Mouse (Mus musculus) liver, embryonic 12.5 days (tissue): Measurements from ENCODE around the gene Slc35b2. TPM values are rescaled to one million over a fixed set of nuclear protein-coding genes. Genes with fewer than 3 reads are reported as not detected.

Experiments used
- ATAC-seq: fragments of 200-750 bp; cut with Nextera tagmentation; 2 replicates; pipeline ENCODE4 v1.8.0; 2017; ENCODE audit warnings: moderate number of reproducible peaks, mild to moderate bottlenecking, moderate library complexity
- H3K27ac ChIP-seq: fragments of 300-500 bp; sonication (generic); 2 replicates; pipeline ENCODE4 v1.5.1; 2016; ENCODE audit warnings: mild to moderate bottlenecking
- H3K27me3 ChIP-seq: fragments of 300-500 bp; sonication (generic); replicated peaks from 2 replicates; pipeline ENCODE4 v1.6.1; 2016; ENCODE audit warnings: mild to moderate bottlenecking, moderate library complexity
- H3K36me3 ChIP-seq: fragments of 300-500 bp; sonication (generic); 2 replicates; pipeline ENCODE4 v1.6.1; 2016; ENCODE audit warnings: mild to moderate bottlenecking, moderate library complexity
- H3K4me1 ChIP-seq: fragments of 300-500 bp; sonication (generic); 2 replicates; pipeline ENCODE4 v1.6.1; 2016
- H3K4me2 ChIP-seq: fragments of 300-500 bp; sonication (generic); 2 replicates; pipeline ENCODE4 v1.6.1; 2016; ENCODE audit warnings: mild to moderate bottlenecking, moderate library complexity
- H3K4me3 ChIP-seq: fragments of 300-500 bp; sonication (generic); 2 replicates; pipeline ENCODE4 v1.5.1; 2016; ENCODE audit warnings: mild to moderate bottlenecking, moderate library complexity
- H3K9ac ChIP-seq: fragments of 300-500 bp; sonication (generic); 2 replicates; pipeline ENCODE4 v1.6.1; 2016; ENCODE audit warnings: mild to moderate bottlenecking, moderate library complexity
- H3K9me3 ChIP-seq: fragments of 300-500 bp; sonication (generic); replicated peaks from 2 replicates; pipeline ENCODE4 v1.6.1; 2016; ENCODE audit warnings: mild to moderate bottlenecking, moderate library complexity
- WGBS: fragments of 180-500 bp; shearing (Covaris S2); methylation state at CpG from one replicate; pipeline ENCODE4 v1.1.7; 2016; ENCODE audit not compliant: insufficient replicate concordance; 5-methylcytosine and 5-hydroxymethylcytosine counted together
- polyA plus RNA-seq: library from polyadenylated mRNA; unstranded; fragments of >200 nt; fragmentation: Nextera tagmentation; extraction: Ambion mirVana; gene quantifications from 2 replicates; pipeline ENCODE4 v1.2.1, GENCODE M21; 2016

The Slc35b2 gene
- polyA plus RNA-seq, 1 experiment from 2014 or later: 72.5 TPM

DNA sequence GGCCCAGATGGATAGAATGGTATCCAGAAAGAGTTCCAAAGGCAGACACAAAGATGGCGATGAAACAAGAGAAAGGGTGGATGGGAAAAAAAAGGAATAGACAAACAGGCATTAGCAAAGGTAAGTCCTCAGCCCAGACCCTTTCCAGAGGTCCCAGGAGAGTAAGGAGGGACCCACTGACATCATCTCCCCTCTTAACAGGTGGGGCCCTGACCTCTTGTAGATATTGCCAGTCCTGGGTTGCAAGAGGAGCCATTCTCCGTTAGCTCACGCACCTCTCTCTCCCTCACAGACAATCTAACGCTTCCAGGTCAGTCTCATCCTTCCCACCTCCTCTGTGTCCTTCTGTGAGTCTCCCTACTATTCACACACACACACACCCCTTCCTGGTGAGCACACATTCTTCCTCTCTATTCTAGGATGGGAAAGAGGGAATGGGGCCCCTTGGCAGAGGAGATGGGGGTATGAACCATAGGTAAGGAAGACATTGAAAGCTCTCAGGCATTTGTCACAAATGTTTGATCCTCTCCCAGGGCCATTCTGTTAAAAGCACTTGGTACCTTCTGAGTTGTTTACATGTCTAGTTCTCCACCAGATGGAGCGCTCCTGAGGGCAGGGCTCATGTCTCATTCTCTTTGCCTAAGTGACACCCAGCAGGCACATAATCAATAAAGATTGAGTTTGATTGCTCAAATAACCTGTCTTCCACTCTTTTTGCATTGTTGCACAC lies 16.0 kb upstream of the Slc35b2 start:
- no peak overlapping the region for H3K9ac ChIP-seq
- H3K9me3 ChIP-seq: no peaks in the 10 kb centered on the region
- WGBS: 55% methylated on average over 5 of the region's 5 CpGs
- peaks cover 29% of the 10 kb centered on the region for H3K4me1 ChIP-seq
- H3K27ac ChIP-seq: no peak overlapping the region
- no peak overlapping the region for H3K4me2 ChIP-seq
- no peak overlapping the region for H3K4me3 ChIP-seq
- no peak for ATAC-seq
- peaks cover 95% of the 10 kb centered on the region for H3K27me3 ChIP-seq
- H3K36me3 ChIP-seq: no peaks in the 10 kb centered on the region

DNA sequence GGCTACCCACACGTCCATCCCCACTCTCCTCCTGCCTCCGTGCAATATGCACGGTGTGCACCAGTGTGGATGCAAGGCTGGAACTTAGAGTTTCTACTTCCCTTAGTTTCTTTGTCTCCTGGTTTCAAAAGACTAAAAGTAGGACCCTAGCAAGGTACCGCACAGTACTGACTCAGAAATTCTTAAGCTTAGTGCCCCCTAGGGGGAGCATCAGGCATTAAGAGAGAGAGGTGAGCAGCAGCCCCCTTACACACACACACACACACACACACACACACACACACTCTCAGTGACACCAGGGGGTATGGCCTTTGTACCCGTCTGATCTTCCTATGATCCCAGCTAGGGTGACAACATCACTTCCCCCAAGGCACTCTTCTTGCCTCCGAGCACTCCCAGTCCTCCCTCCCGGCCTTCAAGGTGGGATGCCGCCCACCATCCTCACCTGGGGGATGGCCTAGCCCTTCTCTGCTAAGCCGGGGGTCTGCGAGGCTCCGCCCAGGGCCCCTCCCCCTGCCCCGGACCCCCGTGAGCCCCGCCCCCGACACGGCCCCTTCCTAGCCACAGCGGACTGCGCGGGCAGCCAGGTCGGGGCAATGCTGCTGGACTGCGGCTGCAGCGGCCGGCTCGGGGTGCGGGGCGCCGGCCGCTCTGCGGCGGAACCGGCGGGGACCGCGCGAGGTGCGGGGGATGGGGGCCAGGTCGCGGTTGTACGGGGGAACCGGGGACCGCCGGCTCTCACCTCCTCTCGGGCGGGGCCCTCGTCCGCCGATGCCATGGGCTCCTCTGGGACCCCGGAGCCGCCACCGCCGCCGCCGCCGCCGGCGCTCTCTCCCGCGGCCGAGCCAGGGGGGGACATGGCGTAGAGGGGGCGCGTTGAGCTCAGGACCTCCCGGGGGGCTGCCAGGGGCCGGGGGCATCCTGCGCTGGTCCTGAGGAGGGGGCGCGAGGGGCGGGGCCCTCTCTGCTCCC lies 14.8 kb upstream of the Slc35b2 start:
- 2% methylated on average over 57 of the region's 68 CpGs for WGBS
- Histone ChIP-seq H3K36me3 (no peaks in the 10 kb centered on the region), H3K27ac (no peak overlapping the region), H3K9me3 (no peaks in the 10 kb centered on the region), H3K4me1 (peaks cover 29% of the 10 kb centered on the region), H3K4me2 (peak overlapping the region; percentile 84), H3K9ac (peak overlapping the region; percentile 47), H3K27me3 (peaks cover 89% of the 10 kb centered on the region), H3K4me3 (peak overlapping the region; percentile 57)
- ATAC-seq: 0 out of 2 replicates have a peak, but pooled peaks have one; percentile 17

DNA sequence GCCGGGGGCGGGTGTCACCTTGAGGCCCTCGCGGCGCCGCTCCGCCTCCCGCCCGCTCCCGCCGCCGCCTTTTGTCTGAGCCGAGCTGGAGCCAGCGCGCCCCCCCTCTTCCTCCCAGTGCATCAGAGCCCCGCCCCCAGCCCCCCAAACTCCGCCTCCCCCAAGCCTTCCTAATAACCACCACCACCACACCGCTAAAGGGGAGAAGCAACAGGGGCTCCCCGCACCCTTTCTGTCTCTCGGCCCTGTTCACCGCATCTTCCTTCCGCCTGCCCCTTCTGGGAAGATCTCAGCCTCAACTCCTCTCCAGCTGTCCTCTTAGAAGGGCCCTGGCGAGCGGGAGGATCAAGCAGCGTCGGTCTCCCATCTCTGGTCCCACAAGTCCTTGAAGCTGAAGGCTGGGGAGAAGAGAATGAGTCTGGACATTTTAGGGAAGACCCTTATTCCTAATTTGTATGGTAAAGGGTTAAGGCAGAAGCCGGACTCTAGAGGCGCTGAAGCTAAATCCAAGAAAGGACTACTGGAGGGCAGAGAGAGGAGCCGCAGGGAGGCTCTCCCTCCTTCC lies 14.0 kb upstream of the Slc35b2 start, which contains the start of gene Tmem151b:
Tmem151b (minus strand) TSS at position 61 of the 565 bp plus-strand sequence.
- H3K4me3 ChIP-seq: peak within 1 kb of the TSS; percentile 57
- peaks cover 86% of the 10 kb centered on the region for H3K27me3 ChIP-seq
- ATAC-seq: no peak
- 3% methylated on average over 15 of the region's 29 CpGs for WGBS
- H3K27ac ChIP-seq: no peak within 1 kb of the TSS
- H3K4me2 ChIP-seq: peak within 1 kb of the TSS; percentile 84
- H3K9me3 ChIP-seq: no peaks in the 10 kb centered on the region
- H3K4me1 ChIP-seq: peaks cover 29% of the 10 kb centered on the region
- H3K36me3 ChIP-seq: no peaks in the 10 kb centered on the region
- peak within 1 kb of the TSS; percentile 47 for H3K9ac ChIP-seq

DNA sequence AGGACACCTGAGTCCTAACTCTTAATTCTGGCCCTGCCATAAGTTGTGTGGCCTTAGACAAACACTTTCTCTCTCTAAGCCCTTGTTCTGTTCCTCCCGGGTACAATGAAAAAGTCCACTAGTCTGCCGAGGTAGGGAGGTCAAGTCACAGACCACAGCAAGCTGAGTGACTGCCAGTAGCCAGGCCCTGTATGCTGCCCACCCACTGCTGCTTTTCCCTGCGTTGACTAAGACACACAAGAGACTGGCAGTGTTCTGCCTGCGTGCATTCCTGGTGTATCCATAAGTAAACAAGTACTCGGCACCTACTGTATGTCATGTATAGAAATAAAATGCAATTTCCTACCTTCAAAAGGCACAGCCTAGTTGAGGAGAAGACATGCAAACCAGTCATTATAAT lies 13.4 kb upstream of the Slc35b2 start:
- Histone ChIP-seq H3K4me2 (peak overlapping the region; percentile 84), H3K9me3 (no peaks in the 10 kb centered on the region), H3K27me3 (peaks cover 84% of the 10 kb centered on the region), H3K4me3 (no peak overlapping the region), H3K36me3 (no peaks in the 10 kb centered on the region), H3K9ac (no peak overlapping the region), H3K27ac (no peak overlapping the region), H3K4me1 (peaks cover 30% of the 10 kb centered on the region)
- no peak for ATAC-seq
- 35% methylated on average over 5 of the region's 5 CpGs for WGBS

DNA sequence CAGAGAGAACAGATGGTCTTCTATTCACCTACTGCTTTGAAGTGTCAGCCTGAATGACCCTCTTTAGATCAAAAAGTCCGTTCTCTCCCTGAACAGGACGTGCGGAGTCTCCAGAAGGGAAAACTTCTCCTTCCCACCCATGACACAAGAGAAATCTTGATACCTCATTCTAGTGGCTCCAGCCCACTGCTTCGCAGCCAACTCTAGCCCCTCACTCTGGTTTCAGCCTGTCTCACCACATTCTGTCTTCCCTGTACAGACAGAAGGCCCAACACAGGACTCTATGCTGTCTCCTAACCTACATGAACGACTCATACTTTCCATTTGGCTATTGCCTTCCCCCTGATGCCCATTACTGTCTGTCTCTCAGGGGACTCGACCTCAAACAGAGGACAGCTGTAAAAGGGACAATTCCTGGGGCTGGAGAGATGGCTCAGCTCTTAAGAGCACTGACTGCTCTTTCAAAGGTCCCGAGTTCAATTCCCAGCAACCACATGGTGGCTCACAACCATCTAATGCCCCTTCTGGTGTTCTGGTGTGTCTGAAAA lies 12.4 kb upstream of the Slc35b2 start:
- H3K4me3 ChIP-seq: no peak overlapping the region
- no peak overlapping the region for H3K4me2 ChIP-seq
- whole genome bisulfite sequencing: 53% methylated on average over 7 of the region's 7 CpGs
- H3K9ac ChIP-seq: no peak overlapping the region
- peaks cover 36% of the 10 kb centered on the region for H3K4me1 ChIP-seq
- no peak overlapping the region for H3K27ac ChIP-seq
- H3K9me3 ChIP-seq: no peaks in the 10 kb centered on the region
- H3K36me3 ChIP-seq: no peaks in the 10 kb centered on the region
- no peak for ATAC-seq
- H3K27me3 ChIP-seq: peaks cover 79% of the 10 kb centered on the region

DNA sequence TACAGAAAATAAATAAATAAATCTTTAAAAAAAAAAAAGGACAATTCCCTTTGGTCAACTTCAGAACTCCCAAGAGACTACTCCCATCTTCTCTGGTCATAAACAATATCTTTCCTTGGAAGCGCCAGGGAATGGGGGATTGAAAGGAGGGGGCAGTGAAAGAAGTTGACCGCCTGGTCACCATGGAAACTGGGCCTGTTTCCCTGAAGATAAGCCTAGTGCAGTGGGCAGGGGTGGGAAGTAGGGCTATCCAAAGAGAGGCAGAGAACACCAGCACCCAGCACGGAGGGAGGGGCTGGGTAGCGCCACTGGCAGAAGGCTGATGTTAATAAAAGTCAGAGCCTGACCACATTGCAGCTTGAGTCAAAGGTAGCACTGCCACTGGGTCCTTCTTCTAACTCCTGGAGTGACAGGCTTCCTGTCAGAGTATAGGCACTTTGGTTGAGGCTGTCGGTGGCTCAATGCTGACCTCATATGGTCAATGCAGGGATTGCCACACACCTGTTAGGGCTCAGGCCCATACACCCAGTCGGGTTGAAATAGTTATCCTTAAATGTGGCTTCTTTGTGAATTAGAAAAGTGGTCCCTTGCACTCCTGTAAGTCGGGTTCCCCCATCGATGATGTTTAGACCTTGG lies 11.7 kb upstream of the Slc35b2 start:
- Histone ChIP-seq H3K4me1 (peaks cover 39% of the 10 kb centered on the region), H3K36me3 (no peaks in the 10 kb centered on the region), H3K4me2 (no peak overlapping the region), H3K27me3 (peaks cover 79% of the 10 kb centered on the region), H3K27ac (no peak overlapping the region), H3K9me3 (no peaks in the 10 kb centered on the region), H3K4me3 (no peak overlapping the region), H3K9ac (no peak overlapping the region)
- peak; percentile 46 for ATAC-seq
- 3% methylated on average over 8 of the region's 8 CpGs for WGBS

DNA sequence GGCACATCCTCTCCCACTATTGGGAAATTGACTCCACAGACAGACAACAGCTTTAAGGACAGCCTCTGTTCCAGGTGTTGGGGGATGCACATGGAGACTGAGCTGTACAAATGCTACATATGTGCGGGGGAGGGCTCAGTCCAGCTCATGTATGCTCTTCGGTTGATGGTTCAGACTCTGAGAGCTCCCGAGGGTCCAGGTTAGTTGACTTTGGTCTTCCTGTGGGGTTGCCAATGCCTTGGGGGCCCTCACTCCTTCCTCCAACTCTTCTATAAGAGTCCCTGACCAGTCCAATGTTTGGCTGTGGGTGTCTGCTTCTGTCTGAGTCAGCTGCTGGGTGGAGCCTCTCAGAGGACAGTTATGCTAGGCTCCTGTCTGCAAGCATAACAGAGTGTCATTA lies 10.6 kb upstream of the Slc35b2 start:
- H3K36me3 ChIP-seq: no peaks in the 10 kb centered on the region
- H3K4me3 ChIP-seq: no peak overlapping the region
- no peak overlapping the region for H3K4me2 ChIP-seq
- no peak overlapping the region for H3K27ac ChIP-seq
- ATAC-seq: no peak
- H3K27me3 ChIP-seq: peaks cover 79% of the 10 kb centered on the region
- H3K9ac ChIP-seq: no peak overlapping the region
- whole genome bisulfite sequencing: 66% methylated on average over 3 of the region's 3 CpGs
- no peaks in the 10 kb centered on the region for H3K9me3 ChIP-seq
- peaks cover 47% of the 10 kb centered on the region for H3K4me1 ChIP-seq

DNA sequence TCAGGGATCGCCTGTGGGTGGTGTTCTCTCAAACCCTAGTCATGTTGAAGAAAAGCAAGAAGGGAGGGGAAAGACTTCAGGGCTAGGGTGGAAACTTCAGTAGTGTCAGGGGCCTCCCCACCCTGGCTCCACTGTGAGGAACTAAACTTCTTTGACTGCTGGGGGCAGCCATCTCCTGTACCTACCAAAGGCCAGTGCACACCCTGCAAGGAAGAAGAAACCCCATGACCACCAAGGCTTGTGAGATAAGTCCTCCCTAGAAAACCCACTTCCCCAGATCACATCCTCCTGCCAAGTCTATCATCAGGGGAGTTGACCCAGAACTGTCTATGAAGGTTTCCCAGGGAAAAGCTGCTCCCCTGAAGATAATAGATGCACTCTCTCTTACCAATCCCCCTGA lies 9.3 kb upstream of the Slc35b2 start:
- WGBS: 26% methylated on average over 1 of the region's 1 CpGs
- Histone ChIP-seq H3K4me3 (no peak overlapping the region), H3K4me1 (peaks cover 35% of the 10 kb centered on the region), H3K27me3 (peaks cover 75% of the 10 kb centered on the region), H3K9me3 (no peaks in the 10 kb centered on the region), H3K27ac (no peak overlapping the region), H3K36me3 (no peaks in the 10 kb centered on the region), H3K4me2 (no peak overlapping the region), H3K9ac (no peak overlapping the region)
- ATAC-seq: no peak

DNA sequence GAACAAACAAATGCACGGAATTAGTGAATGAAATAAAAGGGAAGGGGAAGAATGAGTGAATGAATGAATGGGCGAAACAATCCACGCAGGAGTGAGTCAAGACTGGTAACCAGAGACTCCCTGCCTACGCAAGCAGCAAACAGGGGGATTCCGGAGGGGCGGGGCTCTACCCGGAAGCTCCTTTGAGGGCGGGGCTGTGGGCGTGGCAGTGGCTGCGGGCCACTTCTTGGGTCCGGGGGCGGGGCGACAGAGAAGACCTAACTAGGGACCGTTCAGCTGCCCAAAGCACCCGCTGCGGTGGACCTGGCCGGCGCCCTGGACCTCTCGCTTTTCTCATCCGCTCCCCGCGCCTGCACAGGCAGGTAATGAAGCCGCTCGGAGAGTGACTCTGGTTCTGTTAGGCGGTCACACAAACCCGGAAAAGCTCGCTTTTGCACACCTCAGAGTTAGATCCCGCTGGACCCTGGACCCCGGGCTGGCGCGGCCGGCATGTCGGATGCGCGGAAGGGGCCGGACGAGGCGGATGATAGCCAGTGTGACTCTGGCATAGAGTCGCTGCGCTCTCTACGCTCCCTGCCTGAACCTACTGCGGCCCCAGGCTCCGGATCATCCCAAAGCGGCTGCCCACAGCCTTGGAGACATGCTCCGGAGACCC lies 8.1 kb upstream of the Slc35b2 start, which contains the start of gene Nfkbie:
Nfkbie (plus strand) TSS at position 252 of the 655 bp plus-strand sequence.
- H3K4me2 ChIP-seq: peak within 1 kb of the TSS; percentile 84
- under 1% methylated on average over 45 of the region's 45 CpGs for WGBS
- peak; percentile 77 for ATAC-seq
- H3K27ac ChIP-seq: no peak within 1 kb of the TSS
- H3K4me1 ChIP-seq: peaks cover 31% of the 10 kb centered on the region
- H3K4me3 ChIP-seq: peak within 1 kb of the TSS; percentile 58
- H3K27me3 ChIP-seq: peaks cover 64% of the 10 kb centered on the region
- H3K9me3 ChIP-seq: no peaks in the 10 kb centered on the region
- peak within 1 kb of the TSS; percentile 54 for H3K9ac ChIP-seq
- peaks cover 5% of the 10 kb centered on the region; the same call in 1 of the 2 replicates for H3K36me3 ChIP-seq

DNA sequence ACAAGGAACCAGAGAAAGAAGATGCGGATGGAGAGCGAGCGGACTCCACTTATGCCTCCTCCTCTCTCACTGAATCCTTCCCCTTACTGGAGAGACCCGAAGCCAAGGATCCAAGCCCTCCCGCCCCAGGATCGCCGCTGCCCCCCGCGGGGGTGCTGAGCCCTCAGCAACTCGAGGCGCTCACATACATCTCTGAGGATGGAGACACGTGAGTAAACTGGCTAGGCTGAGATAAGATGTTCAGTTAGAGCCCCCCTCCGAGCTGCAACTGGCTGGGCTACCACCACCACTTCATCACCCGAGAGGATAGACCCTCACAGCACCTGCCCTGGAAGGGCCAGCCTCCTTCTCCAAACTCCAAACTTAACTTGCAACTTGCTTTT lies 7.6 kb upstream of the Slc35b2 start:
- WGBS: 2% methylated on average over 14 of the region's 14 CpGs

More for the DNA sequence above, 7.6 kb upstream of the Slc35b2 start:
- Histone ChIP-seq H3K27ac (no peak overlapping the region), H3K4me1 (peaks cover 31% of the 10 kb centered on the region), H3K4me3 (peak overlapping the region; percentile 58), H3K9me3 (no peaks in the 10 kb centered on the region), H3K27me3 (peaks cover 59% of the 10 kb centered on the region), H3K4me2 (peak overlapping the region; percentile 84), H3K9ac (peak overlapping the region; percentile 54), H3K36me3 (peaks cover 5% of the 10 kb centered on the region; the same call in 1 of the 2 replicates)
- no peak for ATAC-seq
